Mouse (Mus musculus) heart, adult 2 months (tissue): ENCODE measurements around the gene Atg101.

Source experiments
- CTCF ChIP-seq: fragments of 200-600 bp; IDR thresholded peaks from 2 replicates; pipeline ENCODE4 v1.8.1; 2022; ENCODE audit warnings: antibody characterized with exemption, mild to moderate bottlenecking, moderate library complexity
- EP300 ChIP-seq: fragments of 200-500 bp; IDR thresholded peaks from 2 replicates; pipeline ENCODE4 v1.6.1; 2011; ENCODE audit warnings: low read depth, low read length, control low read depth; ENCODE audit not compliant: insufficient read depth
- POLR2A ChIP-seq: fragments of 200-500 bp; IDR thresholded peaks from 2 replicates; pipeline ENCODE4 v1.6.1; 2011; ENCODE audit warnings: mild to moderate bottlenecking, low read depth, low read length, control low read depth; ENCODE audit not compliant: insufficient read depth

- TF ChIP-seq POLR2A (no peak), CTCF (no peak), EP300 (no peak)
These were observed 31.3 kb downstream of the Atg101 start for GRCm38 (mm10) chr15:101315378-101315777.
